Mouse (Mus musculus) neural tube, embryonic 14.5 days (tissue): Measurements from ENCODE around the gene Prdm16. TPM values are rescaled to one million over a fixed set of nuclear protein-coding genes. Genes with fewer than 3 reads are reported as not detected.

Experiments
- ATAC-seq: fragments of 200-750 bp; cut with Nextera tagmentation; 2 replicates; pipeline ENCODE4 v1.8.0; 2017; ENCODE audit warnings: low read depth, mild to moderate bottlenecking, moderate TSS enrichment, moderate library complexity
- H3K27ac ChIP-seq: fragments of 300-500 bp; sonication (generic); 2 replicates; pipeline ENCODE4 v1.5.1; 2014; ENCODE audit warnings: low read depth, mild to moderate bottlenecking, control low read depth, low read length, moderate library complexity, mixed read lengths
- H3K27me3 ChIP-seq: fragments of 300-500 bp; sonication (generic); 2 replicates; pipeline ENCODE4 v1.6.1; 2014; ENCODE audit warnings: low read length; ENCODE audit not compliant: control insufficient read depth, insufficient read depth
- H3K36me3 ChIP-seq: fragments of 300-500 bp; sonication (generic); 2 replicates; pipeline ENCODE4 v1.6.1; 2014; ENCODE audit warnings: low read length, mixed read lengths; ENCODE audit not compliant: control insufficient read depth, insufficient read depth
- H3K4me1 ChIP-seq: fragments of 300-500 bp; sonication (generic); 2 replicates; pipeline ENCODE4 v1.6.1; 2014; ENCODE audit warnings: low read length; ENCODE audit not compliant: control insufficient read depth, insufficient read depth
- H3K4me2 ChIP-seq: fragments of 300-500 bp; sonication (generic); 2 replicates; pipeline ENCODE4 v1.6.1; 2014; ENCODE audit warnings: mild to moderate bottlenecking, low read depth, low read length, control low read depth
- H3K4me3 ChIP-seq: fragments of 300-500 bp; sonication (generic); 2 replicates; pipeline ENCODE4 v1.5.1; 2014; ENCODE audit warnings: low read depth, low read length, control low read depth, mixed read lengths
- H3K9ac ChIP-seq: fragments of 300-500 bp; sonication (generic); replicated peaks from 2 replicates; pipeline ENCODE4 v1.6.1; 2014; ENCODE audit warnings: low read depth, mild to moderate bottlenecking, control low read depth, low read length, mixed read lengths
- H3K9me3 ChIP-seq: fragments of 300-500 bp; sonication (generic); 2 replicates; pipeline ENCODE4 v1.6.1; 2016; ENCODE audit warnings: low read length; ENCODE audit not compliant: control insufficient read depth
- WGBS: fragments of 180-500 bp; shearing (Covaris S2); extraction: QIAGEN DNeasy Blood & Tissue Kit; methylation state at CpG from one replicate; pipeline ENCODE4 v1.1.7; 2014; 5-methylcytosine and 5-hydroxymethylcytosine counted together
- polyA plus RNA-seq: library from polyadenylated mRNA; unstranded; fragments of >200 nt; fragmentation: Nextera tagmentation; extraction: Ambion mirVana; gene quantifications from 2 replicates; pipeline ENCODE4 v1.2.1, GENCODE M21; 2014

Gene Prdm16
- polyA plus RNA-seq, 1 experiment from 2014 or later: 4.6 TPM

DNA sequence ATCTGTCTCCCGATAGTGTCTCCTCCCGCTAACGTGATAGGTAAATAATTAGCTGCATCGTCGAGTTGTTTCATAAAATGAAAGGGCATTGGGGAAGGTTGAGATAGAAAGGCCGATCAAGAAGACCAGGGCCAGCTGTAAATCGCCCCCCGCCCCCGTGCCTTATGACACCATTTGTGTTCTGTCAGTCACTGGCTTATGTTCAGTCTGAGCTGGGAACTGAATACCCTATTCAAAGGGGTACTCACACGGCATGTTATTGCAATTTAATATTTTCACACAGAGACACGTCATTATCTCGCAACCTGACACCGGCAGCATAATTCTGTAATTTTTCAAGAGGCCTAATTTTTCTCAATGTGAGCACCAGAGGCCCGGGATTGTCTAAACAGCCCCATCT lies 11.0 kb downstream of the Prdm16 start:
- ATAC-seq: no peak
- Histone ChIP-seq H3K4me1 (peaks cover 16% of the 10 kb centered on the region), H3K27ac (no peak overlapping the region), H3K9ac (no peak overlapping the region), H3K4me2 (no peak overlapping the region), H3K9me3 (no peaks in the 10 kb centered on the region), H3K27me3 (peaks cover 10% of the 10 kb centered on the region; the same call in 1 of the 2 replicates), H3K4me3 (no peak overlapping the region), H3K36me3 (no peaks in the 10 kb centered on the region)
- 53% methylated on average over 14 of the region's 14 CpGs for WGBS

DNA sequence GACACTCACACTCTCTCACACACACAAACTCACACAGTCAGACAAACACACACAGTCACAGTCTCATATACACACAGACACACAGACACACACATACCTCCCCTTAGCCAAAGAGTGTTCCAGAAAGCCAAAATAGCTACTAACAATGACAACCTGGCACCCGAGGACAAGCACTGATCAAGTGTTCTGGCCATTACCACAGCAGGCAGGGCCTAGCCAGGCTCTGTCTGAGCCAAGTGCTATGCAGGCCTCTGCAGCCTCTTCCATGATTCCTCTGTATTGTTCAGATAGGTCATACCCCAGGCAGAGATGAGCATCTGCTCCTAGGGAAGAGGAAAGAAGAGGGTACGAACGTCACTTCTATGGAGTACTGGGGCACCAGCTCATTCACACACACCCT lies 13.4 kb downstream of the Prdm16 start:
- Histone ChIP-seq H3K4me1 (peaks cover 16% of the 10 kb centered on the region), H3K9ac (no peak overlapping the region), H3K27ac (no peak overlapping the region), H3K9me3 (no peaks in the 10 kb centered on the region), H3K4me3 (no peak overlapping the region), H3K27me3 (peaks cover 3% of the 10 kb centered on the region; the same call in 1 of the 2 replicates), H3K36me3 (no peaks in the 10 kb centered on the region), H3K4me2 (no peak overlapping the region)
- WGBS: 79% methylated on average over 3 of the region's 3 CpGs
- no peak for ATAC-seq

DNA sequence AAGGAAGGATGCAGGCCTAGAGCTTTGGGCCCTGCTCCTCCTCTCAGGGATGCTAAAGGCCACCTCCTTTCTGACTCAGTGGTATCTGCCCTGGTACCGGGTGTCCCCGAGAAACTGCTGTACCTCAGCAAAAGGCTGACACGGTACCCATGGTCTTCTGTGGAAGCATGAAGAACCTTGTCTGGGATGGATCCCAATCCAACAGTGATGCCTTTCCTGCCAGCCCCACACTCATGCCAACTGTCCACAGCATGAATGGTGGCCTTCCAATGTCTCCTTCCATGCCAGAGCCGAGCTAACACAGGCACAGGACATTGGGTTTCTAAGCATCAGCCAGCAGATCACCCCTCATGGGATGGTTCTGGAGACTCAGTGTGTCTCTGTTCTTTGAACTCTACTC lies 14.2 kb downstream of the Prdm16 start:
- 97% methylated on average over 4 of the region's 4 CpGs for WGBS
- ATAC-seq: no peak
- Histone ChIP-seq H3K27ac (no peak overlapping the region), H3K4me3 (no peak overlapping the region), H3K4me1 (peaks cover 15% of the 10 kb centered on the region), H3K9me3 (no peaks in the 10 kb centered on the region), H3K36me3 (no peaks in the 10 kb centered on the region), H3K27me3 (peaks cover 3% of the 10 kb centered on the region; the same call in 1 of the 2 replicates), H3K4me2 (no peak overlapping the region), H3K9ac (no peak overlapping the region)

- Histone ChIP-seq H3K27me3 (no peaks in the 10 kb centered on the region), H3K4me1 (no peaks in the 10 kb centered on the region), H3K9me3 (no peaks in the 10 kb centered on the region), H3K4me3 (no peak overlapping the region), H3K9ac (no peak overlapping the region), H3K27ac (no peak overlapping the region), H3K36me3 (no peaks in the 10 kb centered on the region), H3K4me2 (no peak overlapping the region)
- WGBS: 86% methylated on average over 10 of the region's 10 CpGs
- no peak for ATAC-seq
Observed at GRCm38 (mm10) chr4:154611167-154611566, 25.5 kb downstream of the Prdm16 start.

DNA sequence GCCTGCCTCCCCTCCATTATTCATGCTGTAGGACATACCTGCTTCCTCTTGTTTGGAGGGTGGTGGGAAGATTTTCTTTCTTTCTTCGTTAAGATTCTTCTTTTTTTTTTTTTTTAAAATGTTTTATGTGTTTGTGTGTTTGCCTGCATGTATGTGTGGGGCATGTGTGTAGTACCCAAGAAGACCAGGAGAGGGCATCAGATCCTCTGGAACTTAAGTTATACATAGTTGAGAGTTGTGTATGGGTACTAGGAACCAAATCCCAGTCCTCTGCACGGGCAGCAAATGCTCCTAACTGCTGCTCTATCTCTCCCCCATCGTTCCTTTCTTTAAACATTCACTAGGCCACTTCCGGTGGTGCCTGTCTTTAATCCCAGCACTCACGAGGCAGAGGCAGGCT lies 28.9 kb downstream of the Prdm16 start:
- H3K4me2 ChIP-seq: no peak overlapping the region
- peaks cover 4% of the 10 kb centered on the region; the same call in 1 of the 2 replicates for H3K4me1 ChIP-seq
- no peak overlapping the region for H3K4me3 ChIP-seq
- H3K9me3 ChIP-seq: no peaks in the 10 kb centered on the region
- no peak overlapping the region for H3K27ac ChIP-seq
- WGBS: 90% methylated on average over 5 of the region's 5 CpGs
- H3K36me3 ChIP-seq: no peaks in the 10 kb centered on the region
- H3K9ac ChIP-seq: no peak overlapping the region
- no peaks in the 10 kb centered on the region for H3K27me3 ChIP-seq
- no peak for ATAC-seq

DNA sequence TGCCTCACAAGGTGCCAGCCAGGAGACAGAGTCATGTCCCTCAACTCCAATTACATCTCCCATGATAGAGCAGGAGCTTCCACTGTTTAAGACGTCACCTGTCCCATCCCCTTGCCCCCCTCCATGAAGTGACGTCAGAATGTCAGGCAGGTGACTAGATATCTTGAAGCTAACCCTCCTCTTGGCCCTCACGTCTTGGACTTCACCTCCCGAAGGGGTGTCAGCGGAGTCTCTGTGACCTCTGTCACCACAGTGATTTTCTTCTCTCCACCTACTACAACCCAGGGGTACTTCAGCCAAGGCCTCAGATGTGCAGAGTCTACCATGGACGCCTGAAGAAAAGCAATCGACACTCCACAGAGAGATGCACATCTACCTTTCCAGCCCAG lies 32.2 kb downstream of the Prdm16 start:
- WGBS: 61% methylated on average over 7 of the region's 7 CpGs
- Histone ChIP-seq H3K9me3 (no peaks in the 10 kb centered on the region), H3K27ac (no peak overlapping the region), H3K27me3 (no peaks in the 10 kb centered on the region), H3K9ac (no peak overlapping the region), H3K4me2 (no peak overlapping the region), H3K36me3 (no peaks in the 10 kb centered on the region), H3K4me3 (no peak overlapping the region), H3K4me1 (peaks cover 13% of the 10 kb centered on the region; the same call in 1 of the 2 replicates)
- no peak for ATAC-seq

GRCm38 (mm10) chr4:154603663-154604441 lies 32.8 kb downstream of the Prdm16 start:
- Histone ChIP-seq H3K36me3 (no peaks in the 10 kb centered on the region), H3K9ac (no peak overlapping the region), H3K4me2 (no peak overlapping the region), H3K4me1 (peaks cover 17% of the 10 kb centered on the region), H3K4me3 (no peak overlapping the region), H3K9me3 (no peaks in the 10 kb centered on the region), H3K27ac (no peak overlapping the region; the same call in 1 of the 2 replicates), H3K27me3 (no peaks in the 10 kb centered on the region)
- 15% methylated on average over 25 of the region's 25 CpGs for WGBS
- peak; percentile 57; the same call in 1 of the 2 replicates for ATAC-seq

GRCm38 (mm10) chr4:154602409-154602808 lies 34.3 kb downstream of the Prdm16 start:
- Histone ChIP-seq H3K27me3 (no peaks in the 10 kb centered on the region), H3K4me3 (no peak overlapping the region), H3K4me2 (no peak overlapping the region), H3K9me3 (no peaks in the 10 kb centered on the region), H3K9ac (no peak overlapping the region), H3K27ac (no peak overlapping the region), H3K36me3 (no peaks in the 10 kb centered on the region), H3K4me1 (peaks cover 19% of the 10 kb centered on the region)
- WGBS: 64% methylated on average over 10 of the region's 10 CpGs
- no peak for ATAC-seq

- H3K27me3 ChIP-seq: no peaks in the 10 kb centered on the region
- H3K36me3 ChIP-seq: no peaks in the 10 kb centered on the region
- no peak overlapping the region for H3K4me3 ChIP-seq
- H3K27ac ChIP-seq: no peak overlapping the region
- no peak for ATAC-seq
- no peak overlapping the region for H3K9ac ChIP-seq
- WGBS: 35% methylated on average over 3 of the region's 3 CpGs
- H3K4me1 ChIP-seq: peaks cover 19% of the 10 kb centered on the region
- no peaks in the 10 kb centered on the region for H3K9me3 ChIP-seq
- no peak overlapping the region for H3K4me2 ChIP-seq
Observed at GRCm38 (mm10) chr4:154601006-154601405, 35.7 kb downstream of the Prdm16 start.
